Comparison of ENCODE assay signal across 30 mouse cellular contexts in genomic region chr11:21348890-21349289, GRCm38 (mm10).
"Had no signal": no experiment of that assay in that cellular context is flagged by ENCODE, and none has a peak within 500 bp of the region (broad histone marks: within the 10 kb centered on the region; RNA-seq: fewer than 3 reads in every experiment).

No protein-coding gene starts in this region.

- H3K27ac ChIP-seq: left cerebral cortex, adult 2 months; limb, embryonic 10.5 days; limb, embryonic 12.5 days; limb, embryonic 13.5 days; limb, embryonic 15.5 days; liver, embryonic 13.5 days; liver, embryonic 15.5 days; lung, embryonic 15.5 days; macrophage; midbrain, embryonic 10.5 days; midbrain, embryonic 12.5 days; midbrain, embryonic 13.5 days; midbrain, embryonic 15.5 days had no signal

- H3K4me1 ChIP-seq: limb, embryonic 10.5 days; limb, embryonic 12.5 days; limb, embryonic 13.5 days; limb, embryonic 15.5 days; lung, embryonic 15.5 days; megakaryocyte, embryonic 14.5 days; midbrain, embryonic 10.5 days; midbrain, embryonic 12.5 days; midbrain, embryonic 13.5 days; midbrain, embryonic 15.5 days had no signal

- ATAC-seq: liver, postnatal 0 days; lung, postnatal 0 days; midbrain, embryonic 13.5 days; midbrain, embryonic 15.5 days; midbrain, embryonic 16.5 days had no signal

- DNase-seq: left cerebral cortex, postnatal 4 days; liver; liver, embryonic 13.5 days; liver, postnatal 0 days; lung, adult 18-20 months; lung, adult 2 months; lung, embryonic 14.5 days; lung, postnatal 10 days; lung, postnatal 14 days; lung, postnatal 36 days; lung, postnatal 4 days; midbrain, embryonic 14.5 days had no signal

- H3K4me3 ChIP-seq: left cerebral cortex, adult 2 months; limb, embryonic 10.5 days; limb, embryonic 12.5 days; limb, embryonic 13.5 days; limb, embryonic 15.5 days; liver, embryonic 13.5 days; liver, embryonic 15.5 days; lung, embryonic 15.5 days; megakaryocyte, embryonic 14.5 days; midbrain, embryonic 10.5 days; midbrain, embryonic 12.5 days; midbrain, embryonic 13.5 days; midbrain, embryonic 15.5 days; myocyte had no signal

- H3K9me3 ChIP-seq: limb, embryonic 10.5 days; limb, embryonic 12.5 days; limb, embryonic 13.5 days; limb, embryonic 15.5 days; liver, embryonic 13.5 days; liver, embryonic 15.5 days; lung, embryonic 15.5 days; megakaryocyte, embryonic 14.5 days; midbrain, embryonic 10.5 days; midbrain, embryonic 12.5 days; midbrain, embryonic 13.5 days; midbrain, embryonic 15.5 days had no signal

- H3K27me3 ChIP-seq: limb, embryonic 12.5 days; limb, embryonic 13.5 days; limb, embryonic 15.5 days; liver, embryonic 13.5 days; liver, embryonic 15.5 days; lung, embryonic 15.5 days; megakaryocyte, embryonic 14.5 days; midbrain, embryonic 12.5 days; midbrain, embryonic 13.5 days; midbrain, embryonic 15.5 days had no signal

- H3K9ac ChIP-seq: limb, embryonic 12.5 days; limb, embryonic 13.5 days; limb, embryonic 15.5 days; liver, embryonic 13.5 days; liver, embryonic 15.5 days; liver, postnatal 0 days; lung, embryonic 14.5 days; lung, embryonic 15.5 days; midbrain, embryonic 12.5 days; midbrain, embryonic 13.5 days; midbrain, embryonic 15.5 days had no signal

- H3K4me2 ChIP-seq: limb, embryonic 12.5 days; limb, embryonic 13.5 days; limb, embryonic 15.5 days; liver, embryonic 11.5 days; liver, embryonic 13.5 days; liver, embryonic 15.5 days; lung, embryonic 14.5 days; lung, embryonic 15.5 days; midbrain, embryonic 11.5 days; midbrain, embryonic 12.5 days; midbrain, embryonic 13.5 days; midbrain, embryonic 15.5 days had no signal
